Mouse (Mus musculus) intestine, embryonic 16.5 days (tissue): ENCODE measurements at regions not wholly inside any gene's neighbourhood (a gene's known extent, or its start where the extent isn't known, plus 50 kb on each side); places are given as distances from the start of the nearest gene placed in this dataset.

Source experiments
- ATAC-seq: fragments of 200-750 bp; cut with Nextera tagmentation; 2 replicates; pipeline ENCODE4 v1.8.0; 2017; ENCODE audit warnings: moderate TSS enrichment, moderate library complexity
- H3K27ac ChIP-seq: fragments of 300-500 bp; sonication (generic); 2 replicates; pipeline ENCODE4 v1.5.1; 2014; ENCODE audit warnings: mild to moderate bottlenecking, low read length
- H3K27me3 ChIP-seq: fragments of 300-500 bp; sonication (generic); replicated peaks from 2 replicates; pipeline ENCODE4 v1.6.1; 2014; ENCODE audit warnings: low read length, control low read depth, mixed read lengths; ENCODE audit not compliant: control insufficient read depth, insufficient read depth
- H3K36me3 ChIP-seq: fragments of 300-500 bp; sonication (generic); 2 replicates; pipeline ENCODE4 v1.6.1; 2014; ENCODE audit warnings: low read length, control low read depth; ENCODE audit not compliant: control insufficient read depth, insufficient read depth
- H3K4me1 ChIP-seq: fragments of 300-500 bp; sonication (generic); 2 replicates; pipeline ENCODE4 v1.6.1; 2014; ENCODE audit warnings: low read length, control low read depth, mixed read lengths; ENCODE audit not compliant: control insufficient read depth, insufficient read depth
- H3K4me2 ChIP-seq: fragments of 300-500 bp; sonication (generic); 2 replicates; pipeline ENCODE4 v1.6.1; 2014; ENCODE audit warnings: low read depth, low read length, control low read depth
- H3K4me3 ChIP-seq: fragments of 300-500 bp; sonication (generic); 2 replicates; pipeline ENCODE4 v1.5.1; 2014; ENCODE audit warnings: mild to moderate bottlenecking, low read length
- H3K9ac ChIP-seq: fragments of 300-500 bp; sonication (generic); 2 replicates; pipeline ENCODE4 v1.6.1; 2014; ENCODE audit warnings: low read depth, low read length
- H3K9me3 ChIP-seq: fragments of 300-500 bp; sonication (generic); 2 replicates; pipeline ENCODE4 v1.6.1; 2016; ENCODE audit warnings: low read length, control low read depth; ENCODE audit not compliant: control insufficient read depth
- WGBS: fragments of 180-500 bp; shearing (Covaris S2); extraction: QIAGEN DNeasy Blood & Tissue Kit; methylation state at CpG from one replicate; pipeline ENCODE4 v1.1.7; 2014; 5-methylcytosine and 5-hydroxymethylcytosine counted together

DNA sequence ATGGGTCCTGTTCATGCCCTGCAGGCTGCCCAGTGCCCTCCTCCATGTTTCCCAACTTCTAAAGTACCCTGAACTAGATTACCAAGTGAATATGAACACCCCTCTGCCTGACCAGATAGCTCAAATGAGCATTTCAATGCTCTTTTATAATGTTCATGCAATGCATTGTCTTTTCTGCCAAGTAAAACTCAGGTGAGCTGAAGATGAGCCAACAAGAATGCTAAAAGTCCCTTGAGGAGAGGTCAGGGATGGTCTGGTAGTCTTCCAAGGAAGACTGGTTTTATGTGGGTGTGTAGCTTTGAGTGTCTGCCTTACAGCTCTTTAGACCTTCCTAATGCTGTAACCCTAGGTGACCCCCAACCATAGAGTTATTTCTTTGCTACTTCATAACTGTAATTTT lies 58.0 kb upstream of the Abca12 start:
- H3K4me3 ChIP-seq = no peak overlapping the region
- ATAC-seq = no peak

DNA sequence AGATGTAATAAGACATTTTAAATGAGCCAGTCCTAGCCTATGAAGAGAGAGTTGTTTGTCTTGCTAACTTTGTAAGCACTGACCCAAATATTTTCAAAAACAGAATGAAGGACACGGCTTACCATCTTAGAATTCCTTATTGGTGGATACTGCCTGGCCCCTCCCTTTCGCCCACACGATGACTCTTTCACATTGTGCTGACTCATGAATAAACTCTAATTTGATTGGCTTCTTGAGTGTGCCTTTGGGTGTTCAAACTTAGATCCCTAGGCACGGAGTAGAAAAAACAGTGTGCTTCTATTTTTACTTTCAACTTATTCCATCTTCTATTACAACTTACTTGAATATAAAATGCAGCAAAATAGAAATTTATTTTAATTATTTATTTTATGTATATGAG lies 68.4 kb upstream of the Abca12 start:
- no peak for ATAC-seq
- H3K27ac ChIP-seq = no peak overlapping the region
- WGBS = 90% methylated on average over 4 of the region's 4 CpGs

More for the DNA sequence above, 58.0 kb upstream of the Abca12 start:
- Histone ChIP-seq H3K4me2 (no peak overlapping the region), H3K9ac (no peak overlapping the region), H3K4me1 (no peaks in the 10 kb centered on the region), H3K9me3 (no peaks in the 10 kb centered on the region), H3K27ac (no peak overlapping the region), H3K27me3 (no peaks in the 10 kb centered on the region), H3K36me3 (no peaks in the 10 kb centered on the region)

DNA sequence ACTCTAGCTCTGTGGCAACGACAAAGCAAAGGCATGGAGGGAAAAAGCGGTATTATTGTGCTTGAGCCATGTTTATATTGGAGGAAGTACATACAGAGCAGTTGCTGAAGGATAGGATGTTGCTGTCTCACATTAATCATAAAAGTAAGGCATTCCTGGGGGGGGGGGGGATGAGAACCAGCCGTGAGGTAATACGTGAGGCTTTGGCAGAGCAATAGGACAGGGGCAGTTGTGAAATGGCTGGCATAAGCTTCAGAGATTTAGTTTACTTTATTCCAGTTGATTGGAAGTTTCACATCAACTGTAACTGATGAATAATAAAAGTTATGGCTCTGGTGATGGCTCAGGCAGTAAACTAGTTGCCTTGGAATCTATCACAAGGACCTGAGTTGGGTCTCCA lies 62.4 kb upstream of the Atic start:
- Histone ChIP-seq H3K9me3 (no peaks in the 10 kb centered on the region), H3K9ac (no peak overlapping the region), H3K4me2 (no peak overlapping the region), H3K27ac (no peak overlapping the region), H3K4me3 (no peak overlapping the region), H3K27me3 (no peaks in the 10 kb centered on the region), H3K36me3 (no peaks in the 10 kb centered on the region), H3K4me1 (no peaks in the 10 kb centered on the region)
- WGBS = 63% methylated on average over 4 of the region's 4 CpGs
- no peak for ATAC-seq

More for the DNA sequence above, 68.4 kb upstream of the Abca12 start:
- Histone ChIP-seq H3K4me2 (no peak overlapping the region), H3K4me1 (no peaks in the 10 kb centered on the region), H3K27me3 (no peaks in the 10 kb centered on the region), H3K36me3 (no peaks in the 10 kb centered on the region), H3K9ac (no peak overlapping the region), H3K4me3 (no peak overlapping the region), H3K9me3 (no peaks in the 10 kb centered on the region)

- Histone ChIP-seq H3K9me3 (no peaks in the 10 kb centered on the region), H3K9ac (no peak overlapping the region), H3K36me3 (no peaks in the 10 kb centered on the region), H3K4me2 (no peak overlapping the region), H3K4me3 (no peak overlapping the region), H3K27ac (no peak overlapping the region), H3K4me1 (no peaks in the 10 kb centered on the region), H3K27me3 (no peaks in the 10 kb centered on the region)
- no peak for ATAC-seq
- 6% methylated on average over 5 of the region's 5 CpGs for WGBS
These were observed 51.1 kb upstream of the Atic start for GRCm38 (mm10) chr1:71505898-71506297.

DNA sequence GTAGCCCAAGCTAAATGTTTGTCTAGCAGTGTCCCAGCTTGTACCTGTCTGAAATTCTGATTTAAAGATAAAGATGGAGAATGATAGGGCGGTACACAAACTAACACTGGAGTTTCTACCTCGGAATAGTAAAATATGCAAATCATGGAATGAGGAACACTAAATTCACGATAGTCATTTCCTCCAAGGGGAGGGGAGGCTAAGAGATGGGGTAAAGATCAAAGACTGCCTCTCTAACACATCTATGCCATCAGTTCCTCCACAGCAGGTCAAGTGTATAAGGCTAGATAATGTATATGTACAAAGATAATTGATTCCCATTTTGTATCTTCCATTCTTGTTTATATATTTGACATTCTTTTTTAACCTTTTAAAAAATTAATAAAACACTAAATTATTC lies 50.4 kb upstream of the Atic start:
- WGBS = 38% methylated on average over 3 of the region's 3 CpGs
- H3K27ac ChIP-seq = no peak overlapping the region
- no peaks in the 10 kb centered on the region for H3K27me3 ChIP-seq
- H3K4me2 ChIP-seq = no peak overlapping the region
- peak; percentile 31; the same call in 1 of the 2 replicates for ATAC-seq
- H3K36me3 ChIP-seq = no peaks in the 10 kb centered on the region
- no peaks in the 10 kb centered on the region for H3K9me3 ChIP-seq
- H3K4me3 ChIP-seq = no peak overlapping the region
- H3K4me1 ChIP-seq = no peaks in the 10 kb centered on the region
- H3K9ac ChIP-seq = no peak overlapping the region
